Mouse (Mus musculus) embryonic fibroblast, embryonic 13.5 days (primary cell): ENCODE results near the gene Gm9195.

Experiments used
- CTCF ChIP-seq: IDR thresholded peaks from 2 replicates; pipeline ENCODE4 v1.5.1; 2011; ENCODE audit warnings: mild to moderate bottlenecking, control low read depth, low read length, moderate library complexity, borderline replicate concordance; ENCODE audit not compliant: insufficient read depth
- POLR2A ChIP-seq: IDR thresholded peaks from 2 replicates; pipeline ENCODE4 v1.6.1; 2011; ENCODE audit warnings: low read depth, mild to moderate bottlenecking, control low read depth, low read length, moderate library complexity

DNA sequence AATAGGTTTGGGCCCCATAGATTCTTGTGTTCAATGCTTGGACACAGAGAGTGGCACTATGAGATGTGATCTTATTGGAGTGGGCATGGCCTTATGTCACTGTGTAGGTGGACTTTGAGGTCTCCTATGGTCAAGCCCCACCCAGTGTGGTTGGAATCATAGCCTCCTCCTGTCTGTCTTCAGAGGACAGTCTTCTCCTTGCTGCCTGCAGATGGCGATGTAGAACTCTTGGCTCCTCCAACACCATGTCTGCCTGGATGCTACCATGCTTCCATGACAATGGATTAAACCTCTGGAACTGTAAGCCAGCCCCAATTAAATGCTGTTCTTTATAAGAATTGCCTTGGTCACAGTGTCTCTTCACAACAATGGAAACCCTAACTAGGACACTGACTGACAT lies 13.3 kb upstream of the Gm9195 start:
- TF ChIP-seq CTCF (no peak), POLR2A (no peak)
